Mouse (Mus musculus) gonadal fat pad, adult 2 months (tissue): Measurements from ENCODE around the gene Vwa3a. TPM values are rescaled to one million over a fixed set of nuclear protein-coding genes. Genes with fewer than 3 reads are reported as not detected.
"Not testable (repeated sequence)": the region's sequence is repeated elsewhere in the genome, so short reads cannot be mapped to it uniquely, and the experiment has no call there.

ENCODE experiments used
- DNase-seq: peaks from one replicate; pipeline ENCODE4 v3.0.0-alpha.2; 2012; ENCODE audit warnings: low read depth
- polyA plus RNA-seq: library from polyadenylated mRNA; depleted of rRNA; stranded (reverse); fragments of >200 nt; gene quantifications from 2 replicates; pipeline ENCODE4 v1.2.3, GENCODE M21; 2012; rRNA removed

Gene Vwa3a
- polyA plus RNA-seq: 3.4 and 4.1 TPM in 2 replicates

DNA sequence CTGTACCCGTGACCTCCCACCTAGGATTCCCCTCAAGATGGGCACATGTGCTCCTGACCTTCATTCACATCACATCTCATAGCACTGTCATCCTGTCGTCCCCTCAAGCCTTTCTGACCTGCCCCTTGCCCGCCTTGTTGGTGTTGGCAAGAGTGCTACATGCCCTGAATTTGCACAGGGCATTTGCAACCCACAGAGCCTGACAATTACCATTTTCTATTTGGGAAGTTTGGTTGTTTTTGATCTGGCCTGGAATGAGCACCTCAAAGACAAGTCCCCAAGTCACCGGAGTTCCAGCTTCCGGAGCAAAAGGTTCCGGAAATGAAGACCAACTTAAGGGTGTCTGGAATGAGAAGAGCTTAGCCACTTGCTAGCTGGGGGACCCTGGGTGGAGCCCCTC, at the start of gene Vwa3a:
Gene Vwa3a, plus strand, starts transcription at position 301 of the 400 bp plus-strand sequence.
- DNase-seq: no peak

DNA sequence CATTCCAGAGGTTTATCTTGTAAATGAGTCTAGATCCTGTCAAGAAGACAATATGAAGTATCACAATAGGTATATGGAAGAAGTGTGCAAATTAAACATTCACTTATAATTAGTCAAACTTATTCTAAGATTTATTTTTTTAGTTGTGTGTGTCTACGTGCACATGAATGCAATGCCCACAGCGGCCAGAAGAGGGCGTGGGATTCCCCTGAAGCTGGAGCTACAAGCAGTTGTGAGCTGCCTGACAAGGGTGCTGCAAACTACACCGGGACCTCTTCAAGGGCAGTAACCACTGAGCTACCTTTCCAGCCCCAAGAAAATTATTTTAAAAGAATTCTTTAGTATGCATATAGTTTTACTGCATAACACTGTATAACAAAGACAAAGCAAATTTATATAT, 48.5 kb upstream of the Vwa3a start:
- no peak for DNase-seq

GRCm38 (mm10) chr7:120693831-120694375, 45.2 kb upstream of the Vwa3a start:
- no peak for DNase-seq

- DNase-seq: no peak
These were observed 43.9 kb upstream of the Vwa3a start for GRCm38 (mm10) chr7:120695196-120695595.

DNA sequence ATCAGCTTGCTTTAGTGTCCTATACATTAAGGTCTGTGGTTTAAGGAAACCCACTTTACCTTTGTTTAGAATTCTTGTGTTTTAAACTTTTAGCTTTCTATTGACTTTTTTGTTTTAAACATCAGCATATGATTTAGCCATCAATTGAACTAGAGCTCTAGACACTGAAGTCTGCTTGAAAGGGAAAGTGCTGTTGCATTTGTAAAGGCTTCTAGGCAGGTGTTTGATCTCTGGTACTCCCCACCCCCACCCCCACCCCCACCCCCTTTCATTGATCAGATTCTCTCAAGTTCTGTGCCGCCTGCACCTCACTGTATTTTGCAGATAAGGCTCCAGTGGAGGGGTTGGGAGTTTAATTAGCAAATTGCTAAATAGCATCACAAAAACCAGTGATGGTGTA, 43.5 kb upstream of the Vwa3a start:
- DNase-seq: no peak

- DNase-seq: no peak
These were observed 42.8 kb upstream of the Vwa3a start for GRCm38 (mm10) chr7:120696331-120696730.

- DNase-seq: no peak
These were observed 39.5 kb upstream of the Vwa3a start for GRCm38 (mm10) chr7:120699586-120699985.

DNA sequence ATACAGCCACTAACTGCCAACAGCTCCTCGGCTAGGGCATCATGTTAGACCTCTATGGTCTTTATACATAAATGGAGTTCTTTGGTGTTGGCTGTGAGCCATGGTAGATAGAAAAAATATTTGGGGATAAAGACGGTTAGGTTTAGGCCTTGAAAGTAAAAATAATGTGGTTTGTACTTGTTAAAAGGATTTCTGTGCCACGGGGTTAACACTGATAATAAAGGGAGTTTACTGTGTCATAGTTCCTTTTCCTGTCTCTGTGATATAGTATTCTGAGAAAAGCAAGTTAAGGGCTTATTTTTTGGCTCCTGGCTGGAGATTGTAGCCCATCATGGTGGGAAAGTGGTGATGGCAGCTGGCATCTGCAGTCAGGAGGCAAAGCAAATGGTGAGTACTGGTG, 35.2 kb upstream of the Vwa3a start:
- DNase-seq: no peak

GRCm38 (mm10) chr7:120712071-120712470, 27.0 kb upstream of the Vwa3a start:
- no peak for DNase-seq

- DNase-seq: no peak
These were observed 25.9 kb upstream of the Vwa3a start for GRCm38 (mm10) chr7:120713225-120713624.

- not testable (repeated sequence) for DNase-seq
These were observed 25.2 kb upstream of the Vwa3a start for GRCm38 (mm10) chr7:120713951-120714350.

GRCm38 (mm10) chr7:120717261-120717660, 21.9 kb upstream of the Vwa3a start:
- no peak for DNase-seq

DNA sequence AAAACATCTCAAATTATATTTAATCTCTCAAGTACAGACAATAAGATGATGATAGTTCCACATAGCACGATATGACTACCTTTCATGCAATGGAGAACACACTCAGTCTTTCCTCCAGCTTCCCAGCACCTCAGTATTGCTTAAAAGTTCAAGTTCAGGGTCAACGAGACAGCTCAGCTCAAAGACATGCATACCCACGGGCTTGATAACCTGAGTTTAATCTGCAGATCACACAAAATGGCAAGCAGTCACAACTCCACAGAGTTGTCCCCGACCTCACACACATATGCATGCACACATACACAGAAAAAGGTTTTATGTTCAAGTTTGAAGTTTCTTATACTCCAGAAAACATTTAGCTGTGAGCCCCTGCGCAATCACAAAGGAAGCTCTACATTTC, 18.1 kb upstream of the Vwa3a start:
- DNase-seq: no peak

DNA sequence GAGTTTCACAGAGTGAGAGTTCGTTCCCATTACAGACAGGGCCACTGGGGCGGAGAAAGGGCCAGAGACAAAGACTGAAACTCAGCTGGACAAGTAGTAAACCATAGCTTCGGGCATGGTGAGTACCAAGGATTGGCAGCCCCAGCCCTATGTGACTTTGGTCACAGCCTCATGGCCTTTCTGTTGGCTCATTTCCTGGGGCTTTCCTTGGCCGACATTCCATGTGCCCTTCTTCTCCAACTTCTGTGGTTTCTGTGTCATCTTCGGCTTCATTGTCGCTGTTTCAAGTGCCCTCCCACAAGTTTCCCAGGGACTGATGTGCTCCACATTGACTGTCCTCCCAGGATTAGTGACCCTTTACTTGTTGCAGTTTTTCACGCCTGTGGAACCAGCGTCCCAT, 17.7 kb upstream of the Vwa3a start:
- no peak for DNase-seq

DNA sequence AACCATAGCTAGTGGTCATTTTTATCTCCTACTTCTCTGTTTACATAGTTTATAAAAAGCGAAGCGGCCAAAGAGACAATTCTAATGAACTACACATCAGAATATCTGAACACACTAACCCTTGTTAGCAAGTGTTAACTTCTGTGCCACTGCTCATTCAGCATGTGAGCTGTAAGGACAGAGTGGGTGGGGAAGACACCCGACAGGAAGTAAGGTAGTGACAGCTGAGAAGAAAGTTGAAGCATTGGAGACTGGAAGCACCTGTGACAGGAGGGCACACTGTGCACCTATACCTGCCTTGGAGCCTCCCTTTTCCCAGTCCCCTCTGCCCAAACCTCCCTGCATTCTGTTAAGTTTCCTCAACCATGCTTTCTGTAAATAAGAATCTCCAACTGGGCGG, 17.1 kb upstream of the Vwa3a start:
- DNase-seq: no peak

DNA sequence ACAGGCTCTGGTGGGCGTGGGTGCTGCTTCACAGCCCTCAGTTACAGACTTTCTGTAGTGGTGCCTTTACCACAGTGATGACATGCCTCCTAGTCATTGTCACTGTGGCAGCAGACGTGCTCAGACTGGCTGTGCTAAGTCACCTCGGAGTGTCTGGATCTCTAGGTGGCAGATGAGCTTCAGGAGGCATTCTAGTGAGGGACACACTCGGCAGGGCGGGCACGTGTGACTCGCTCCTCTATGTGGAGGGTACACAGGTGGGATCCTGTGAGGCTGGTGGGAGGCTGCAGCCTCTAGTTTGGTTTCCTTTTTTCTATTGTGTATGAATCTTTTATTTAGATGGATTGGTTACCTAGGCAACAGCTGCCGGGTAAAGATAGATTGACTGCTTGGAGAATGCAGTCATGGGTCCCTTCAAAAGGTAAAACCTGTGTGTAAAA, 16.3 kb upstream of the Vwa3a start:
- DNase-seq: no peak

DNA sequence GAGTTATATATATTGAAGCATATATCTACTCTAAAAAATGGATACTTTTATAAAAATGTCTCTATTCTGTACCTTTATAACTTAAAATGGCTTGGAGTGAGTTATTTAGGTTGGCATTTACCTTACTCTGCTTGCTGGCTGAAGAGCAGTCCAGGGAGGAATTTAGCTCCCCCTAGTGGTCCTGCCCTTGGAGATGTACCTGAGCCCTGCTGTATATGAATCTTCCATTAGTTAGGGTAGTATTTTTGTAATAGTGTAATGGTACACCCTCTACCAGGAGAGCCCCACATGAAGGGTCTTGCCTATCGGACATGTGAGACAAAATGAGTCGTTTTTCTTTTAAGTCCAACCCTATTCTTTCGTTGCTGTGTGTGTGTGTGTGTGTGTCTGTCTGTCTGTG, 11.5 kb upstream of the Vwa3a start:
- no peak for DNase-seq

DNA sequence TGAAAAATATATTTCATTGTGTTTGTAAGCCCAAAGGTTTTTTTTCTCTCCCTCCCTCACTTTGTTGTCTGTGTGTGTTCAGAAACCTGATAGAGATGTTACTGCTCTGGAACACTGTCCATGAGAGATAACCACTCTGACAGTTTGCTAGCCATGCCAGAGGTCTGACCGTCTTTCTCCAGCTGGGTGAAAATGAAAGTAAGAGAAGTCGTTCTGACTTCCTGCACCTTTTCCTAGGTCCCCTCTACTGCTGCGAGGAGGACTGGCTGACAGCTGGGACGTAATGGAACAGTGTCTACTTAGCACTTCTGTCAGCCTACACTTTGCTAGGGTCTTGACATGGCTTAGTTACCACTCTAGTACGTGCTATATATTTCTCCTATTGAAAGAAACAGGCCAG, 9.5 kb upstream of the Vwa3a start:
- no peak for DNase-seq

DNA sequence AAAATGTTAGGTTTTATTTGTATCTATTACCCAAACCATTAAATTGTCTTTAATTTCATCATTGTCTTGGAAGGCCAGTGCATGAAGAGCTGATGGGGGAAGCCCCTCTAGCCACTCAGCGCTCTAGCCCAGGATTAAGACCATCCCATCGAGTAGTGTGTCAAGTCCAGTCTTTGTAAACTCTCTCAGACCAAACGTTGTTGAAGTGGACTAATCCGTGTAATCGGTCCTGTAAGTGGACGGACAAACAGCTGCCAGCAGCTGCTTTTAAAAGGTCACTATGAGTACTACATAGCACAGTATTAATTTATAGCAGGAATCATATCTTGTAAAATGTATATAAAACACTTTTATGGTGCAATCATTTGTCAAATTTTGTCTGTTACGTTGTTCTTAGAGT, 6.2 kb upstream of the Vwa3a start:
- DNase-seq: no peak

- no peak for DNase-seq
These were observed 512 bp downstream of the Vwa3a start for GRCm38 (mm10) chr7:120739558-120740101.

GRCm38 (mm10) chr7:120743366-120744351, 4.5 kb downstream of the Vwa3a start:
- DNase-seq: no peak

DNA sequence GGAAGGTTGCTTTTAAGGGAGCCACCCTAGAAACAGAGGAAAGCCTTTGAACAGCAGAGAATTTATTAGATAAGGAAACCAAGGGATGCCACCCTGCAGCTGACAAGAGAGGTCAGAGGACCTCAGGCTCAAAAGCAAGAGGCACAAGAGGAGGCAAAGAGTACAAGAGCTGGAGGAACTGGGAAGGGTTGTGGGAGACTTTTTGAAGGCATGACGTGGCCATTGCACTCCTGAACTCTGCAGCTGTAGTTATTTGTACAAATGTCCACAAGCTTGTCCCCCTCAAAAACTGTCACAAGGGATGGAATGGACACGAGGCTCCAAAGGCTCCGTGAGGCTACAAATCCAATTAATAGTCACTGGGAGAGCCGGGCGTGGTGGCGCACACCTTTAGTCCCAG, 5.5 kb downstream of the Vwa3a start:
- no peak for DNase-seq

- DNase-seq: no peak
These were observed 6.9 kb downstream of the Vwa3a start for GRCm38 (mm10) chr7:120746029-120746428.
